Mouse (Mus musculus): ENCODE data around the gene Plekhh3.

Gene Plekhh3

GRCm38 (mm10) chr11:101120545-101121188, 50.5 kb downstream of the Plekhh3 start:
- in situ Hi-C loops (cut with MseI, MboI): no loop called here

DNA sequence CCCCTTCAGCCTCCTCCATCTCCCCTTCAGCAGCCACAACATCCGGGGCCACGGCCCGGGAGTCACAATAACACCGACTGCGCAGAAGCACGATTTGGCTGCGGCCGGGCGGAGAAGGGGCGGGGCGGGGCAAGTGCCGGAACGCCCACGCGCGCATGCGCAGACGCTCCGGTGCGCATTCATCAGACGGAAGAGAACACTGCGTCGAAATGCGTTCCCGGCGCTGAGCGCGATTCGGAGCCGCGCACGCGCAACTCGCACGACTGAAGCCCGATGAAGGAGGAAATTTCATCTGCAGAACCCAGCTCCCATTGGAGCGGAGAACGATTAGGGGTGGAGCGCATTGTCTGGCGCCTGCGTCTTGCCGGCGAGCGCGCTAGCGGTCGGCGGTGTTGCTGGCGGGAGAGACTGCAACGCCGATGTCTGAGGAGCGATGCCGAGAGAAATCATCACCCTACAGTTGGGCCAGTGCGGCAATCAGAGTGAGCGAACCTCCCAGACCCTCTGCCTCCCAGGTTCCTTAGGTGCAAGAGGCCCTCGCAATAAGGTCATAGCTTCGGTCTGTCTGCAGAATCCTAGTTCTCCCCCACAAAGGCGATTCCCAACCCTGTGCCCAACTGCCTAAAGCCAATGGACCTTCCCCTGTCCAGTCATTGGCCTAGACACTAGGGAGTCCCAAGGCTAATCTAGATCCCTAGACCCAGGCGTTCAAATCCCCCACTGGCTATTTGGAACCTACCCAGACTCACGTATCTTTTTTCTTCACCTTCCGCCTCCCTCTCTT, 51.2 kb downstream of the Plekhh3 start, which contains the start of the genes Retreg3 and Tubg1:
Gene Retreg3 (minus strand): TSS at position 133 of the 784 bp plus-strand sequence.
Gene Tubg1 (plus strand): TSS at position 178 of the 784 bp plus-strand sequence.
- in situ Hi-C loops (cut with MseI, MboI): no loop called here

DNA sequence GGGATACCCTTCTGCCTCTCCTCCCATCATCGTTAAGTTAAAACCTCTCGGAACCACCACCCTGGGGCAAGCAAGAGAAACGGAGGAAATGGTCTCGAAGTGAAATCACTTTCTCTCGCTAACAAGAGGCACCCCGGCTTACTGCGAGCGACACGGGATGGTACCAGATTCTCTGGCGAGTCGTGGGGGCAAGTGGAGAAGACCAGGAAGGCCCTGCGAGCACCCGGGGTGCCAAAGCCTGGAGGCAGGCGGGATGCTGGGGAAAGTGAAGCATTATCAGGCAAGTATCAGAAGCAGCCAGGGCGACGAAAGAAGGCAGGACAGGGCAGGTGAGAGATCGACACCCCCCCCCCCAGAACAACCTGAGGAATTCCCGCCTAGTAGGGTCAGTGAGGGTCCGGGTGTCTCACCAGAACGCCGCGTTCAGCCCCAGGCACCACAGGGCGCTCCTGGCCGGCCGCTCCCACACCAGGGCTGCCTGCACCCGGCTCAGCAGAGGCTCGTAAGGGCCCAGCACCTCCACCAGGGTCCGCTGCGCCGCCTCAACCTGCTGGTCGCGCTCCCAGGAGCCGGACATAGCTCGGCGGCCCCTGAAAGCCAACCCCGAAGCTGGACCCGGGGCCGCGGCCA, 51.9 kb downstream of the Plekhh3 start:
- in situ Hi-C loops (cut with MseI, MboI): no loop called here

- in situ Hi-C loops (cut with MseI, MboI): no loop called here
Measured at GRCm38 (mm10) chr11:101118105-101118504, 53.0 kb downstream of the Plekhh3 start.

GRCm38 (mm10) chr11:101115564-101115963, 55.6 kb downstream of the Plekhh3 start:
- in situ Hi-C loops (cut with MseI, MboI): no loop called here
